Mouse (Mus musculus) cerebellum, adult 18-20 months (tissue): ENCODE results near the gene Amer1.

Experiments used
- DNase-seq, 2 experiments: peaks; one replicate each; pipeline ENCODE4 v3.0.0; 2021

Gene Amer1

DNA sequence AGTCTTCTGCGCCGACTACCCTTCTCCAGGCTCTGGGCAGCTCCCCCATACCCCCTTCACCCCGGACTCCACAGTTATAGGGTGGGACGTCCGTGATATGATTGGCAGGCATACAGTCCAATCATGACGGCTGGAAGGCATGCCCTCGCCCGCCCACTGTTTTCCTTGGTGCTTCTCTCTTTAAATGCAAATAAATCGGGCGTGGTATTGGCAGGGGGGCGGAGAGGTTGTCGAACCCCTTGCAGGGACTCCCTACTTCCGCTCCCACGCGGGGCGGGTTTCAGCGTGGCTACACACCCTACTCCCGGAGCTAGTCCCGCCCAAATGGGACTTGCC, at the start of gene Amer1:
Amer1 (minus strand) TSS at position 97 of the 336 bp plus-strand sequence.
- peak; percentile 87 to 91 for DNase-seq

- no peak for DNase-seq
Measured at GRCm38 (mm10) chrX:95457166-95457565, 12.5 kb upstream of the Amer1 start.

DNA sequence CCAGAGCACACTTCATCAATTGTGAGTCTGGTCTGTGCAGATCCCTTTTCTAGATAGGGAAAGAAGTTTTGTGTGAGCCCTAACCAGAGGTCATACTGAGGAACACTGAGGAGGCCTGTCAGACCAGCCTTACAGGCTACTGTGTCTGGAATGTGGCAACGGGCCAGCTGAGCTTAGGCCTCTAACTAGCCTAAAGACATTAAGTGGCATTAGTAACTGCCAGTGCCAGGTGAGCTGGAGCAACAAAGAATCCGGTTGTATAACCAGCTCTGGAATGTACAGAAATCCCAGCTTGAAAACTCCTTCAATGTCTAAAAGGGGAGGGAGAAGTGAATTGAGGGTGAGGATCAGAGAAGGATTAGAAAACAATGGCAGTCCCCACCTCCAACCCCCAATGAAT, 1.2 kb upstream of the Amer1 start:
- DNase-seq, result peak in 1 of 2 experiments; percentile 27

DNA sequence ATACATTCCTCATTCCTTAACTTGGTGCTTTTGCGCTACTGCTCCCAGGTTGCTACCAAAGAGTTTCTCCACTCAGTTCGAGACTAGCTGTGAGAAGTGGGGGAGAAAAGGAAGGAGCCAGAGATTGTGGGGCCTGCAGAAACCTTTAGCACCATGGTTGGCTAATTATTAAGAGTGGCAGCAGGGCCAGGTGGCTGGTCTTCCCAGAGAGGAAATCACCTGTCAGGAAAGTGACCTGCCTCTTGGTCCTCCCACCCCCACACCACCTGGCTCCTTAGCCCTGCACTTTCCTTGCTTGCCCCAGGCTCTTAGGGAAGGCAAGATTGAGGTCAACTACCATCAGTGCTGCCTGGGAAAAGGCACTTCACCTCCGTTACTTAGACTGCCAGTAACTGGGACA, 469 bp upstream of the Amer1 start:
- DNase-seq, result peak in 1 of 2 experiments; percentile 64

GRCm38 (mm10) chrX:95443898-95444775, 535 bp downstream of the Amer1 start:
- DNase-seq, result peak; percentile 54 to 55

- peak; percentile 12 to 18 for DNase-seq
Measured at GRCm38 (mm10) chrX:95443390-95443789, 1.3 kb downstream of the Amer1 start.

DNA sequence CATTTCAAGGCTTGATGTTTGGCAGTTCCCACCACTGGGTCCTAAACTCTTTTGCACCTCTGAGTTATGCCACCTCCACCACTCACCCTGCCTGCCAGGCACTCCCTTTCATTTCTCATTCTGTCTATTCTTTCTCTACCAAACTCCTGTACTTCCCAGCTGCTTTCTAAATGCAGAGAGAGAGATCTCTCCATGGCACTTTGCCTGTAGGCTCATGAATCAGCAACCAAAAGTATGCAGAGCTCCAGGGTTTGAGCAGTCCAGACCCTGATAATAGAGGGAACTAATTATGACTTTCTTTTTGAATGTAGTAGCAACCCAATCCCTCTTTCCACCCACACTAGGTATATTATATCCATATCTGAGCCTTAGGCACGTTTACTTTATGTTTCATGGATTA, 2.4 kb downstream of the Amer1 start:
- no peak for DNase-seq

DNA sequence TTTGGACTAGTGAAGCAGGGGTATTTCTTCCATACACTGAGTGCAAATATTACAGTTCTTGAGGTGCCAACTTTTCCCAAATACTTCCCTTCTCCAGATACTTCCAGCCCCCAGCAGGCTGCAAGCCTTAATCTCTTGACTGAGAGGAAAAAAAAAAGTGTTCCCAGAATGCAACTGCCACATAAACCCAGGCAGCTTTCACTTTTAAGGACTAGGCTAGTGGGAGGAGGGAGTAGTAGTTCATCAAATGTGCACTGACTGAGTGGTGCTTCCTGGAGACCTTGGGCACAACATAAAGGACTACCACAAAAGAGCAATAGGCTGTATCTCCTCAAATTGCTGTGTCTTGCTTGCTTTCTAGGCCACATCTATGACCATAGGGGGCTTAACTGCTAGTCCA, 3.4 kb downstream of the Amer1 start:
- DNase-seq, result no peak

DNA sequence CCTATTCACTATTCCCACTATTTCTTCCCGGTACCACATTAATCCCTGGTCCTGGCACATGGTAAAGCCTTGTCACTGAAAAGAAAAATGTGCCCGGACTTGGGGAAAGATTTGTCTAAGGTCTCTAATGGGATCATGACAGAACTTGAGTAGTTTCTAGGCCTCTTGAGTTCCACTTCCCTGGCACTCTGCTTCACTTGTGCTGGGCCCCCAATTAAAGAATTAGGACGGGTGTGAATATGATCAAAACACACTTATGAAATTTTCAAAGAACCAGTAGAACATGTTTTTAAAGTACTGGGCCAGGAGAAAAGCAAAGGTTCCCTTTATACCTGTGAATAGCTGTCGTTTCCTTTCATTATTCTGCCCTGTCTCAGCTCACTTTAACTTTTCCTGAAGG, 6.2 kb downstream of the Amer1 start:
- no peak for DNase-seq

DNA sequence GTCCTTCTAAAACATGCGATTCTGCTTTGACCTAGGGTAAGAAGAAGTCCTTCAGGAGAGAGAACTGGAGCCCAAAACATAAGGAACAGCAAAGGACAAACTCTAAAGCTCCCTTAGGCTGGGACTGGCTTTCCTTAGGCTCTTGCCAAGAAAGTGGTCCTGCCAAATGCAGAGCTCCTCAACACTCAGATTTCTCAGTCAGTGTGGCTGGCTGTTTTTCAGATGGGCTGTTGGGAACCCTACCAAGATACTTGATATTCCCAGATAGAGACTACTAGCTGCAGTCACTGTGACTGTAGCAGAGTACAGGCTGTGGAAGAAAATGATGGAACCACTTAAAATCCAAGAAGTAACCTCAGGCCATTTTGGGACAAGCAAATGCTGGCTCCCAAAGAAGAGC, 7.4 kb downstream of the Amer1 start:
- no peak for DNase-seq

- no peak for DNase-seq
Measured at GRCm38 (mm10) chrX:95373101-95373500, 71.6 kb downstream of the Amer1 start.
